Comparison of ENCODE assay signal across 7 mouse cellular contexts in genomic region chr13:37777351-37778146, GRCm38 (mm10). TPM values are rescaled to one million over a fixed set of nuclear protein-coding genes. Genes with fewer than 3 reads are reported as not detected.
DNase-seq lines count a peak whose midpoint lies in the region; ATAC-seq and TF ChIP-seq lines count a peak whose summit lies in the region.

No protein-coding gene starts in this region.

- H3K27ac ChIP-seq in forebrain, postnatal 0 days (ENCODE audit: low read depth, low read length): no peak overlapping the region
- no peak overlapping the region for H3K27ac ChIP-seq in liver, embryonic 16.5 days (ENCODE audit: low read length)

- peaks cover 54% of the 10 kb centered on the region for H3K4me1 ChIP-seq in megakaryocyte, embryonic 14.5 days
- peaks cover 7% of the 10 kb centered on the region for H3K4me1 ChIP-seq in forebrain, postnatal 0 days (ENCODE audit: insufficient read depth)
- H3K4me1 ChIP-seq in liver, embryonic 16.5 days (ENCODE audit: control insufficient read depth, low read depth, low read length): peaks cover 17% of the 10 kb centered on the region

- no peak for TF ChIP-seq CTCF in forebrain, postnatal 0 days (IDR thresholded peaks at IDR 0.05; ENCODE audit: low read depth)

- peaks cover 5% of the 10 kb centered on the region for H3K36me3 ChIP-seq in megakaryocyte, embryonic 14.5 days (replicated peaks; ENCODE audit: low read length)
- H3K36me3 ChIP-seq in forebrain, postnatal 0 days (ENCODE audit: insufficient read depth): no peaks in the 10 kb centered on the region
- H3K36me3 ChIP-seq in liver, embryonic 16.5 days (ENCODE audit: control insufficient read depth, insufficient read depth): no peaks in the 10 kb centered on the region

- peak overlapping the region; percentile 46; the same call in 1 of the 2 replicates for H3K9ac ChIP-seq in forebrain, postnatal 0 days
- H3K9ac ChIP-seq in liver, embryonic 16.5 days (ENCODE audit: low read depth, low read length): peak overlapping the region; percentile 59

- H3K9me3 ChIP-seq in megakaryocyte, embryonic 14.5 days: no peaks in the 10 kb centered on the region
- no peaks in the 10 kb centered on the region for H3K9me3 ChIP-seq in forebrain, postnatal 0 days (ENCODE audit: low read length)
- H3K9me3 ChIP-seq in liver, embryonic 16.5 days (replicated peaks; ENCODE audit: control insufficient read depth, low read length): no peaks in the 10 kb centered on the region

- peak; percentile 38 for DNase-seq in c-Kit-positive CD71-negative TER-119-negative erythroid progenitor cells, embryonic 14.5 days (ENCODE audit: low read depth)
- DNase-seq in forebrain, postnatal 0 days: peak; percentile 2
- no peak for DNase-seq in cerebellum, adult 9-10 months
- no peak for DNase-seq in ovary, postnatal 10 days (ENCODE audit: low spot score)

- H3K4me2 ChIP-seq in forebrain, postnatal 0 days (ENCODE audit: low read depth): peak overlapping the region; percentile 100
- peak overlapping the region; percentile 80 for H3K4me2 ChIP-seq in liver, embryonic 16.5 days (ENCODE audit: low read depth, low read length)

- ATAC-seq in megakaryocyte, adult 5-6 weeks (ENCODE audit: poor library complexity, severe bottlenecking): no peak
- peak; percentile 4; the same call in 1 of the 2 replicates for ATAC-seq in forebrain, postnatal 0 days
- ATAC-seq in liver, embryonic 16.5 days (ENCODE audit: low read depth): no peak

- 18% methylated on average over 25 of the region's 25 CpGs for WGBS in forebrain, postnatal 0 days
- 14% methylated on average over 25 of the region's 25 CpGs for WGBS in liver, embryonic 16.5 days (ENCODE audit: insufficient replicate concordance)

- H3K4me3 ChIP-seq in megakaryocyte, embryonic 14.5 days (replicated peaks): peak overlapping the region; percentile 94
- peak overlapping the region; percentile 54 for H3K4me3 ChIP-seq in forebrain, postnatal 0 days (ENCODE audit: low read depth, low read length)
- H3K4me3 ChIP-seq in liver, embryonic 16.5 days (ENCODE audit: low read depth, low read length): peak overlapping the region; percentile 64

- H3K27me3 ChIP-seq in megakaryocyte, embryonic 14.5 days (replicated peaks): no peaks in the 10 kb centered on the region
- H3K27me3 ChIP-seq in forebrain, postnatal 0 days (ENCODE audit: insufficient read depth, low read length): peaks cover 25% of the 10 kb centered on the region
- peaks cover 16% of the 10 kb centered on the region for H3K27me3 ChIP-seq in liver, embryonic 16.5 days (ENCODE audit: control insufficient read depth, insufficient read depth, low read depth, low read length)

RNA-seq across cellular contexts. Expression of gene Rreb1, which starts 0.7 kb away (rescaled TPM):
- polyA plus RNA-seq in megakaryocyte, embryonic 14.5 days (2012; ENCODE audit: insufficient read depth, low replicate concordance): 20.6 and 23.3 TPM in 2 replicates
- total RNA-seq in megakaryocyte, adult 5-6 weeks (2015): 27.0 and 33.7 TPM in 2 replicates
- total RNA-seq in megakaryocyte, adult 5-6 weeks (2017): 10.0 and 12.7 TPM in 2 replicates
- total RNA-seq in forebrain, postnatal 0 days (2014; rRNA removed): 4.9 and 11.6 TPM in 2 replicates
- 1.0 and 1.6 TPM in 2 replicates for polyA plus RNA-seq in forebrain, postnatal 0 days (2015; fragmentation: Nextera tagmentation; extraction: Ambion mirVana)
- 4.2 and 5.9 TPM in 2 replicates for polyA plus RNA-seq in liver, embryonic 16.5 days (2015; fragmentation: Nextera tagmentation; extraction: Ambion mirVana)

Comparison
In these comparisons a context has a peak if more than half of its experiments do, and no peak if none do; other contexts are left out.
1. DNase-seq: peak in c-Kit-positive CD71-negative TER-119-negative erythroid progenitor cells, embryonic 14.5 days (single experiment) and forebrain, postnatal 0 days (single experiment); none in cerebellum, adult 9-10 months (single experiment) and ovary, postnatal 10 days (single experiment).
2. Peak in every context shown above with its lines, with median percentiles within 50 percentile points of each other: H3K4me3 ChIP-seq.